Mouse (Mus musculus) cerebellum, postnatal 10 days (tissue): ENCODE results near the gene Gm49358.

ENCODE experiments used
- DNase-seq, 2 experiments: peaks; one replicate each; pipeline ENCODE4 v3.0.0; 2021; ENCODE audit warnings: mixed read lengths in 2 of 2

Gene Gm49358

GRCm38 (mm10) chr10:86814292-86815131 is 50.7 kb downstream of the Gm49358 start:
- DNase-seq = no peak

DNA sequence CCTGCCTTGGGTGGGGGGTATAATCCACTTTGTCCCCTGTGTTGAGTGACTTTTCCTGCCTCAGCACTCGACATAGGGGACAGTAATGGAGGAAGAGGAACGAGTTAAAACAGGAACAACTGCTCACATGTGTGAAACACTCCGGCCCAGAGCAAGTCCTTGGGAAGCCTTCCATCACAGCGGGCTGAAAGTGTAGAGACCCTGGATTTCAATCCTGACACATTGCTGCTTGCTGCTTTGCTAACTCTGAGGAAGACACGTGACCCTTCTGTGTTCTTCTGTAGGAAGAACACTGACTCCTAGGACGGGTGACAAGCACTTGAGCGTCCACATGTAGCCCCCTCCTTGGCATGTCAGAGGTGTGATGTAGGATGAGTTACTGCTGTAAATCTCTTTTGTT is 51.4 kb downstream of the Gm49358 start:
- DNase-seq = no peak

DNA sequence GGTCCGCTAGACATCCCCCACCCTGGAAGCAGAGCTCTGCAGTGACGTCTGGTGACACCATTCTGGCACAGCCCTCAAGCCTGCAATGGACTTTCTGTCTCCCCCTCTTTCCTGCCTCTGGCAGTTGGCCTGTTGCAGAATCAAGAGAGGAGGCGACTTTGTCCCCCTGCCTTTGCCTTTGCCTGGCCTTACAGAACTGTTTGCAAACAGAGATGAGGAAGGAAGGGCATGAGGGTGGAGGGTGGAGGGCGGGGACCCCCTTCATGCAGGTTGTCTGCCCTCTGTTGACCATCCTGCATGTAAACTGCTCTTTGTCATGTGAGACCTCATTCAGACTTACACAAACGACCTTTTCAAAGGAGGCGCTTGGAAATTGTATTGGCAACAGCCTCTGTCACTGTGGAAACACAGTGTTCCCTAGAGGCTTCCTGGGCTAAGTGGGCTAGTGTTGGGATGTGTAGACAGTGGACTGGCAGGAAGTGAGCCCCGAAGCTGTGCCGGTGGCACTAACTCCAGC is 55.9 kb downstream of the Gm49358 start:
- peak; percentile 62 to 67 for DNase-seq

- DNase-seq = no peak
Measured at GRCm38 (mm10) chr10:86821014-86821413, 57.2 kb downstream of the Gm49358 start.

DNA sequence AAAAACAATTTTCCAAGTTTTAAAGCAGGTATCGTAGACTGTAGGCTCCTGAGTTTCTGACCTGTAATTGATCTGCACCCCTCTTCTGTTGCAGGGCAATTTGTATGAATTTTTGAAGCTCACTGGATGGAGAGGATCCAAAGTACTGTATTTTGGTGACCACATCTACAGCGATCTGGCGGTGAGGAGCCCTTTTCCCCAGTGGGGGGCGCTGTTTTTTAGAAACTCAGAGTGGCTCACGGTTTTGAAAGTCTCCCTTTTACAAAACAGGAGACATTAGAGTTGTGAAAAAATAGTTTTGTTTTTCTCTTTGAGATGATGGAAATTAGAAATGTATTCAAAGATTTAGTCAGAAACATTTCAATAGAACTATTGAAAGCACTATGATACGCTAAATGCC is 60.3 kb downstream of the Gm49358 start:
- peak in 1 of 2 experiments; percentile 47 for DNase-seq

GRCm38 (mm10) chr10:86824871-86825270 is 61.1 kb downstream of the Gm49358 start:
- DNase-seq = no peak

DNA sequence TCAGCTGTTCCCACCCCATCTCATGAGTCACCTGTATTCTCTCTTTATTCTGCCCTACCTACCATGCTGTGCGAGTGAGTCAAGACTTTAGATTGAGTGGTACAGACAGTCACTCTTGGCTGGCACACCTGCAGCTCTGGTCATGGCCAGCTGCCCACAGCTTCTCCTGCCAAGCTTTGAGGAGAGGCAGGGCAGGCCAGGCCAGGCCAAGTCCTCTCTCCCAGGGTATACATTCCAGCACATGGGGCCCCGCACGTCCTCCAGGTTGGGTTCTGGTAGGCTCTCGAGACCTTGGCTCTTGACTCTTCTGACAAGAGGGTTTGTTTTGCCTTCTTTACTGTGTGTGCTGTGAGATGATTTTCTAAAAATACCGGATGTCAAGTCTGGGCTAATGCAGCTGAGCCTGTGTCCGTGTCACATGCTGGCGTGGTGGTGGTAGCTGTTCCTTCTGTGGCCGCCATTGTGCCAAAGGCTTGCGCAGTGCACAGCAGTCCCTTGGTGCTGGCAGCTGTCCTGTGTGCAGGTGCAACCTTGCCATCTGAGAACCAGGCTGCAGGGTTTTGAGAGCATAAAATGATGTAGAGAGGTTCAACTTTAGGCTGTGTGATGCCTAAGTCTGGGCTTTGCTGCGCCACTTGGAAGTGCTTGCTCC is 62.2 kb downstream of the Gm49358 start:
- peak; percentile 85 to 86 for DNase-seq

- DNase-seq = no peak
Measured at GRCm38 (mm10) chr10:86826929-86827328, 63.2 kb downstream of the Gm49358 start.

- DNase-seq = peak; percentile 41 to 61
Measured at GRCm38 (mm10) chr10:86828221-86829135, 64.7 kb downstream of the Gm49358 start.

DNA sequence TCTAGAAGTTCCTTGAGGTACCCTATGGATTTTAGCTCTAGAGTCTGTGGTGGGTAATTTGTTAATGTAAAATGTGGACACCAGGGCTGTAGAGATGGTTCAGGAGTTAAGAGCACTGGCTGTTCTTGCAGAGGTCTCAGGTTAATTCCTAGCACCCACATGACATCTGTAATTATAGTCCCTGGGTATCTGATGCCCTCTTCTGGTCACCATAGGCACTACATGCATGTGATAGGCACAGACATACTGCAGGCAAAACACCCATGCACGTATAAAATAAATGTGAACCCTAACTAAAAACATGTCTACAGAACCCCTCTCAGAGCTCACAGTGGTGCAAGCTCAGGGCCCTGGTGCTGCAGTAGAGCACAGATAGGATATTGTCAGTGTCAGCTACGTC is 65.7 kb downstream of the Gm49358 start:
- no peak for DNase-seq

DNA sequence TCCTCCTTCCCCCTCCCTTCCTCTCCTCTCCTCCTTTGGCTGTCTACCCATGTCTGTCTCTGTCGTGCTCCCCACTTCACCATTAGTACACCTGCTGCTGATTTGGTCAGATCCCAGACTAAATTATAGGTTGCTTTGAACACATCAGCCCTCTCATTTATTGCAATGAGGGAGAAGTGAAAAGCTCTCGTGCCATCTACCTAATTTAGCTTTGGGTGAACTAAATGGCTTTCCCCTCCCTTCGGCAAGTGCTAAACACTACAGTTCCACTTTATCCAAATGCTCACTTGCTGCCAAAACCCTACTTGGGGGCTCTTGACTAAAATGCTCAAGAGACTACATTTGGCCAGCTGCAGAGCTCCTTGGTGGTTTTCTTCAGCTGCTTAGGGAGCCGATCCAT is 73.0 kb downstream of the Gm49358 start:
- no peak for DNase-seq

- peak; percentile 63 to 64 for DNase-seq
Measured at GRCm38 (mm10) chr10:86838827-86839226, 75.1 kb downstream of the Gm49358 start.

- no peak for DNase-seq
Measured at GRCm38 (mm10) chr10:86842659-86843058, 78.9 kb downstream of the Gm49358 start.

- no peak for DNase-seq
Measured at GRCm38 (mm10) chr10:86846926-86847467, 83.2 kb downstream of the Gm49358 start.

DNA sequence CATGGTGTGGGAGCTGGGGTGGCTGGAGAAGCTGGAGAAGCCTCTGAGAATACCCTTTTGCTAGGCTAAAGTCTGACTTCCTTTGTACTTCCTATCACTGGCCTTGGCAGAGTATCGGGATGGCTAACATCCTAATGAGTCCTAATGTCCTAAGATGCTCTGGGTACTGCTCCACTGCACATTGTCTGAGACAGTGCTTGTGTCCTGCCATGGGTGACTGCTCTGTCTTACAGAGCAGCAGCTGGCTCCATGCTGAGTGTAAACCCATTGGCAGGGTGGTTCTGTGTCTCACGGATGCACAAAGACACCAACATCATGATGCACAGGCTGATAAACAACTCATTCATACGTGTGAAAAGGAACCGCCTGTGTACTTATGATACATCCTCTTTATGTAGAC is 85.3 kb downstream of the Gm49358 start:
- no peak for DNase-seq

DNA sequence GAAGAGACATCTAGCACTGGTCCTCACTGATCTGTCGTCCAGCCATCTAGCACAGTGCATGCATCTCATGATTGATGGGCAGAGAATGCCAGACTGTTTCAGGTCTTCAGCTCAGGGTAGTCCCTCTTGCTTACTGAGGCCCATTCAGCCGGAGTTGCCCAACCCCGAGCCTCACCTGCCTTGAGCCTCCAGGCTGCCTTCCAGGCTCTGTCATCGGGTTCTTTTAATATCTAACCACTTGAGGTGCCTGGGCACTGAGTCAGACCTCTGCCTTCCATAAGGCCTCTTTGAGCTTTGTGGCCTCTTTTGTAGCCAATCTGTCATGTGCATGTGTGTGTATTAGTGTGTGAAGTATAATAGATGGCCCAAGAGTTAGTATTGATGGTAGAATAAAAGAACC is 85.7 kb downstream of the Gm49358 start:
- DNase-seq = no peak

DNA sequence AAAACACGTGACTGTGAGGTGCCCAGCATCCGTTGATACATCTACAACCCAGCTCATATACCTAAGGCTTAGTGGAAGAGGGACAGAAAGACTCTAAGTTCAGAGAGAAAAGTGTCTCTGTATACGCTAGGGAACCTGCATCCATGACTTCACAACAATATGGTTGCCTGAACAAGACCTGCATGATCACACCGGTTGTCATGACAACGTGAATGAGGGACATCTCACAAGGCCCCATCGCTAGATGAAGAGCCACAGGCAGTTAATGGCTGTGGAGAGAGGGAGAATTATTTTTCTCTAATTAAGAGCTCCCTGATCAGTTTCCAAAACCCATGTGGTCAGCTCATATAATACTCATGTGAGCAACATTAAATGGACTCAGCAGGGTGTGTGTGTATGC is 88.4 kb downstream of the Gm49358 start:
- DNase-seq = no peak

DNA sequence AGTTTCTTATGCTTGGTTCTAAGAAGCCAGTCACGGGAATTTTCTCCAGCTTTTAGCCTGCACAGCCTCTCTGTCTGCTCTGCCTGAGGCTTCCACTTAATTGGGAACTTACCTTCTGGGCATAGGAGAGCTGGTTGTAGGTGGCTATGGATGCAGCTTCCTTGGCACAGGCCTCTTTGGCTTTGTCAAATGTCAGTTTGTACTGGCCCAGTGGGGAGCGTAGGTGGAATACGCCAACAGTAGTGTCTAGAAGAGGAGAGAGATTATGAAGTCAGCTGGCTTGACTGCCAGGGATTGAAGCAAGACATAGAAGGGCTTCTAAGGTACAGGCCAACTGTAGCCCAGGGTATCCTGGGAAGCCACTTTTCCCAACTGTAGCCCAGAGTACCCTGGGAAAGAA is 89.7 kb downstream of the Gm49358 start:
- no peak for DNase-seq

GRCm38 (mm10) chr10:86860396-86860795 is 96.6 kb downstream of the Gm49358 start:
- DNase-seq = no peak

GRCm38 (mm10) chr10:86862496-86862895 is 98.7 kb downstream of the Gm49358 start:
- DNase-seq = no peak

GRCm38 (mm10) chr10:86863429-86863828 is 99.7 kb downstream of the Gm49358 start:
- DNase-seq = no peak

DNA sequence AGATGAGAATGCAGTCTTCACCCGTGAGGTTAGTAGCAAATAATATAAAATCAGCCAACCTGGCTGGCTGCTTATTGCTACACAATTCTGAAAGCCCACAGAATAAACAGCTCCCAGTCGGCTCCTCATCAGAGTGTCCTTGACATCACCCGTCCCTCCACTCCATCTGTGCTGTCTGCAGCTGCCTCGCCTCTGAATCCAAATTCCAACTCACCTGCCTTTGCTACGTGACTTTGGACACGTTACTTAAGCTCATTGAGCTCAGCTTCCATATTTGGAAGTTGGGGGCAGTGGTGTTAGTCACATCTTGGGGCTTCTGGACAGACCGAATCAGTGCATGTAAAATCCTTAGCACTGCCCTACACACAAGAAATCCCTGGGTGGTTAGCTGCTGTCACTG is 108.3 kb downstream of the Gm49358 start:
- DNase-seq = no peak

DNA sequence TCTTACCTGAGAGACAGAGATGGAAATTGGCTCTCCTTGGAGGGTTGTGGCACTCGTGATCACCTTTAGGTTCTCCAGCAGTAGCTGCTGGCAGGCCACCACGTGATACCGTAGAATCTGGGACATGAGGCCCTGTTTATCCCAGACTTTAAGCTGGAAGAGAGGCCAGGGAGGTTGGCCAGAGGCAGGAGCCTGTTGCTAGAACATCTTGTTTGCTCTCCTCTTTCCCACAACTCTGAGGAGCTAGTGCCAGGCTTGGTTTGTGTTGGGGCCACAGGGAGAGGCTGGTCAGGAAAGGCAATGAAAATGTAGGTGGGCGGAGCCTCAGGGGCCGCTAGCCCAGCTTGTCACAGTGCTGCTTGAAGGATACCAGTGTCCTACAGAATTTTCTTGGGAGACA is 108.8 kb downstream of the Gm49358 start:
- DNase-seq = no peak
